Mouse (Mus musculus): ENCODE results near the gene Gstm7.

Gstm7 gene

GRCm38 (mm10) chr3:107877747-107878736, 53.6 kb downstream of the Gstm7 start:
- no peak for DNase-seq (ENCODE audit: inconsistent age in 2 of 2, low spot score in 1 of 2)

GRCm38 (mm10) chr3:107877005-107877404, 54.6 kb downstream of the Gstm7 start, which contains the start of gene Eps8l3:
Gene Eps8l3, plus strand, starts transcription at chr3:107877229.
- DNase-seq (ENCODE audit: inconsistent age in 2 of 2, low spot score in 1 of 2) = no peak
